Mouse (Mus musculus) ovary, postnatal 14 days (tissue): ENCODE results near the gene Mosmo.
"Not testable (repeated sequence)": the region's sequence is repeated elsewhere in the genome, so short reads cannot be mapped to it uniquely, and the experiment has no call there.

ENCODE experiments used
- DNase-seq: peaks from one replicate; pipeline ENCODE4 v3.0.0; 2022; ENCODE audit warnings: low spot score

Gene Mosmo

DNA sequence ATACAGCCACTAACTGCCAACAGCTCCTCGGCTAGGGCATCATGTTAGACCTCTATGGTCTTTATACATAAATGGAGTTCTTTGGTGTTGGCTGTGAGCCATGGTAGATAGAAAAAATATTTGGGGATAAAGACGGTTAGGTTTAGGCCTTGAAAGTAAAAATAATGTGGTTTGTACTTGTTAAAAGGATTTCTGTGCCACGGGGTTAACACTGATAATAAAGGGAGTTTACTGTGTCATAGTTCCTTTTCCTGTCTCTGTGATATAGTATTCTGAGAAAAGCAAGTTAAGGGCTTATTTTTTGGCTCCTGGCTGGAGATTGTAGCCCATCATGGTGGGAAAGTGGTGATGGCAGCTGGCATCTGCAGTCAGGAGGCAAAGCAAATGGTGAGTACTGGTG is 26.5 kb downstream of the Mosmo start:
- no peak for DNase-seq

DNA sequence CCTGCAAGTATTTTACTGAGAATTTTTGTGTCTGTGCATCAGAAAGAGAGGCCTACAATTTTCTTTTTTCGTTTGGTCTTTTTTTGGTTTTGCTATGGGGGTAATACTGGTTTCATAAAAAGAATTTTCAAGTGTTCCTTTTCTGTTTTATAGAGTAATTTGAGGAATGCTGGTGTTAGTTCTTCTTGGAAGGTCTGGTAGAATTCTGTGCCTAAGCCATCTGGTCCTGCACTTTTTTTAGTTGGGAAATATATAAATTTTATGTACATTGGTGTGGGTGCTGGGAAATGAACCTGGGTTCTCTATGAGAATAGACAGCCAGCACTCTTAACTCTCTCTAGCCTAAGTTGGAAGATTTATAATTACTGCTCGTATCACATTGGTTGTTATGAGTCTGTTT is 34.7 kb downstream of the Mosmo start:
- no peak for DNase-seq

DNA sequence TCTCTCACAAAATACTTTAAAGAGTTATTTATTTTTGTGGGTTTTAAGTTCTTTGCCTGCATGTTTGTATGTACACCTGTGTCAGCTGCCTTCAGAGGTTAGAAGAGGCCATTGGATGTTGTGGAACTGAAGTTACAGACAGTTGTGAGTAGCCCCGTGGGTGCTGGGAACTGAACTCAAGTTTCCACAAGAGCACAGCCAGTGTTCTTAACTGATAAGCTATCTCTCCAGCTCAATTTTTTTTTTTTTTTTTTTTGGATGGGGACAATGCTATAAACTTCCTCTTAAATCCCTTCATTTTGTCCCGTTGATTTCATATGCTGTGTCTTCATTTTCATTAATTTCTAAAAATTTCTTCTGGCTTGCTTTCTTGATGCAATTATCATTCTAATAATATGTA is 35.8 kb downstream of the Mosmo start:
- no peak for DNase-seq

DNA sequence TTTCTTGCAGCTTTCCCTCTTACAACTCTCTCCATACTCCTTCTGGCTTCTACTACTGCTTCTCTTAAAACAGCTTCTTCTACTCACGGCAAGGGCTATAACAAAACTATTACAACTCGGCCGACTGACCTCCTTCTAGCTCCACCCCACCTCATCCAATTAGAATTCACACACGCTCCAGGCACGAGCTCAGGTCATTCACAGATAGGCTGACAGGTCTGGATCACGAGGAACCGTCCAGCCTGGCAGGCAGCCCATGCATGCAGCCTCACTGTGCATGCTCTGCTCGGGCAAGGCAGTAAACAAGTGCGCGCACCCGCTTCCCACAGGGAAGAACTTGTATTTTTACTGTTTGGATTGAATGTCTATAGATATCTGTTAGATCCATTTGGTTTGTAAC is 36.5 kb downstream of the Mosmo start:
- DNase-seq, result not testable (repeated sequence)

DNA sequence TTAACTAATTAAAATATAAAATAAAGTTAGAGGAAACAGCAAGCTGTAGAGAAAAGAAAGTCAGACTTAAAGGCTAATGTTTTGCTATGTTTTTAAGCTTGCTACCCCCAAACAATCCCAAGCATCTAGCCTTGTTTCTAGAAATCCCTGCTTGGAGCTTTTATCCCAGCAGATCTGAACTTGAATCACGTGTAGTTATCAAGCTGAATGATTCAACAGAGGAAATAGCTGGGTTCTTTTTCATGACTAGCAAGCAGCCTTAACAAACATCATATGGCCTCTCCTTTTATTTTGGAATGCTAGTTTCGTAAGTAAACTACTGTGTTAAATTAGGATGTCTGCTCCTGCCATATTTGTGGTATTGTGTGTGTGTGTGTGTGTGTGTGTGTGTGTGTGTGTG is 39.8 kb downstream of the Mosmo start:
- DNase-seq, result no peak

DNA sequence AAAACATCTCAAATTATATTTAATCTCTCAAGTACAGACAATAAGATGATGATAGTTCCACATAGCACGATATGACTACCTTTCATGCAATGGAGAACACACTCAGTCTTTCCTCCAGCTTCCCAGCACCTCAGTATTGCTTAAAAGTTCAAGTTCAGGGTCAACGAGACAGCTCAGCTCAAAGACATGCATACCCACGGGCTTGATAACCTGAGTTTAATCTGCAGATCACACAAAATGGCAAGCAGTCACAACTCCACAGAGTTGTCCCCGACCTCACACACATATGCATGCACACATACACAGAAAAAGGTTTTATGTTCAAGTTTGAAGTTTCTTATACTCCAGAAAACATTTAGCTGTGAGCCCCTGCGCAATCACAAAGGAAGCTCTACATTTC is 43.6 kb downstream of the Mosmo start:
- no peak for DNase-seq

DNA sequence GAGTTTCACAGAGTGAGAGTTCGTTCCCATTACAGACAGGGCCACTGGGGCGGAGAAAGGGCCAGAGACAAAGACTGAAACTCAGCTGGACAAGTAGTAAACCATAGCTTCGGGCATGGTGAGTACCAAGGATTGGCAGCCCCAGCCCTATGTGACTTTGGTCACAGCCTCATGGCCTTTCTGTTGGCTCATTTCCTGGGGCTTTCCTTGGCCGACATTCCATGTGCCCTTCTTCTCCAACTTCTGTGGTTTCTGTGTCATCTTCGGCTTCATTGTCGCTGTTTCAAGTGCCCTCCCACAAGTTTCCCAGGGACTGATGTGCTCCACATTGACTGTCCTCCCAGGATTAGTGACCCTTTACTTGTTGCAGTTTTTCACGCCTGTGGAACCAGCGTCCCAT is 44.0 kb downstream of the Mosmo start:
- DNase-seq, result no peak

DNA sequence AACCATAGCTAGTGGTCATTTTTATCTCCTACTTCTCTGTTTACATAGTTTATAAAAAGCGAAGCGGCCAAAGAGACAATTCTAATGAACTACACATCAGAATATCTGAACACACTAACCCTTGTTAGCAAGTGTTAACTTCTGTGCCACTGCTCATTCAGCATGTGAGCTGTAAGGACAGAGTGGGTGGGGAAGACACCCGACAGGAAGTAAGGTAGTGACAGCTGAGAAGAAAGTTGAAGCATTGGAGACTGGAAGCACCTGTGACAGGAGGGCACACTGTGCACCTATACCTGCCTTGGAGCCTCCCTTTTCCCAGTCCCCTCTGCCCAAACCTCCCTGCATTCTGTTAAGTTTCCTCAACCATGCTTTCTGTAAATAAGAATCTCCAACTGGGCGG is 44.6 kb downstream of the Mosmo start:
- no peak for DNase-seq

DNA sequence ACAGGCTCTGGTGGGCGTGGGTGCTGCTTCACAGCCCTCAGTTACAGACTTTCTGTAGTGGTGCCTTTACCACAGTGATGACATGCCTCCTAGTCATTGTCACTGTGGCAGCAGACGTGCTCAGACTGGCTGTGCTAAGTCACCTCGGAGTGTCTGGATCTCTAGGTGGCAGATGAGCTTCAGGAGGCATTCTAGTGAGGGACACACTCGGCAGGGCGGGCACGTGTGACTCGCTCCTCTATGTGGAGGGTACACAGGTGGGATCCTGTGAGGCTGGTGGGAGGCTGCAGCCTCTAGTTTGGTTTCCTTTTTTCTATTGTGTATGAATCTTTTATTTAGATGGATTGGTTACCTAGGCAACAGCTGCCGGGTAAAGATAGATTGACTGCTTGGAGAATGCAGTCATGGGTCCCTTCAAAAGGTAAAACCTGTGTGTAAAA is 45.4 kb downstream of the Mosmo start:
- no peak for DNase-seq

DNA sequence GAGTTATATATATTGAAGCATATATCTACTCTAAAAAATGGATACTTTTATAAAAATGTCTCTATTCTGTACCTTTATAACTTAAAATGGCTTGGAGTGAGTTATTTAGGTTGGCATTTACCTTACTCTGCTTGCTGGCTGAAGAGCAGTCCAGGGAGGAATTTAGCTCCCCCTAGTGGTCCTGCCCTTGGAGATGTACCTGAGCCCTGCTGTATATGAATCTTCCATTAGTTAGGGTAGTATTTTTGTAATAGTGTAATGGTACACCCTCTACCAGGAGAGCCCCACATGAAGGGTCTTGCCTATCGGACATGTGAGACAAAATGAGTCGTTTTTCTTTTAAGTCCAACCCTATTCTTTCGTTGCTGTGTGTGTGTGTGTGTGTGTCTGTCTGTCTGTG is 50.2 kb downstream of the Mosmo start:
- no peak for DNase-seq

DNA sequence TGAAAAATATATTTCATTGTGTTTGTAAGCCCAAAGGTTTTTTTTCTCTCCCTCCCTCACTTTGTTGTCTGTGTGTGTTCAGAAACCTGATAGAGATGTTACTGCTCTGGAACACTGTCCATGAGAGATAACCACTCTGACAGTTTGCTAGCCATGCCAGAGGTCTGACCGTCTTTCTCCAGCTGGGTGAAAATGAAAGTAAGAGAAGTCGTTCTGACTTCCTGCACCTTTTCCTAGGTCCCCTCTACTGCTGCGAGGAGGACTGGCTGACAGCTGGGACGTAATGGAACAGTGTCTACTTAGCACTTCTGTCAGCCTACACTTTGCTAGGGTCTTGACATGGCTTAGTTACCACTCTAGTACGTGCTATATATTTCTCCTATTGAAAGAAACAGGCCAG is 52.2 kb downstream of the Mosmo start:
- no peak for DNase-seq

DNA sequence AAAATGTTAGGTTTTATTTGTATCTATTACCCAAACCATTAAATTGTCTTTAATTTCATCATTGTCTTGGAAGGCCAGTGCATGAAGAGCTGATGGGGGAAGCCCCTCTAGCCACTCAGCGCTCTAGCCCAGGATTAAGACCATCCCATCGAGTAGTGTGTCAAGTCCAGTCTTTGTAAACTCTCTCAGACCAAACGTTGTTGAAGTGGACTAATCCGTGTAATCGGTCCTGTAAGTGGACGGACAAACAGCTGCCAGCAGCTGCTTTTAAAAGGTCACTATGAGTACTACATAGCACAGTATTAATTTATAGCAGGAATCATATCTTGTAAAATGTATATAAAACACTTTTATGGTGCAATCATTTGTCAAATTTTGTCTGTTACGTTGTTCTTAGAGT is 55.5 kb downstream of the Mosmo start:
- DNase-seq, result no peak

DNA sequence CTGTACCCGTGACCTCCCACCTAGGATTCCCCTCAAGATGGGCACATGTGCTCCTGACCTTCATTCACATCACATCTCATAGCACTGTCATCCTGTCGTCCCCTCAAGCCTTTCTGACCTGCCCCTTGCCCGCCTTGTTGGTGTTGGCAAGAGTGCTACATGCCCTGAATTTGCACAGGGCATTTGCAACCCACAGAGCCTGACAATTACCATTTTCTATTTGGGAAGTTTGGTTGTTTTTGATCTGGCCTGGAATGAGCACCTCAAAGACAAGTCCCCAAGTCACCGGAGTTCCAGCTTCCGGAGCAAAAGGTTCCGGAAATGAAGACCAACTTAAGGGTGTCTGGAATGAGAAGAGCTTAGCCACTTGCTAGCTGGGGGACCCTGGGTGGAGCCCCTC is 61.6 kb downstream of the Mosmo start, which contains the start of gene Vwa3a:
Gene Vwa3a, plus strand, starts transcription at position 301 of the 400 bp plus-strand sequence.
- no peak for DNase-seq

DNA sequence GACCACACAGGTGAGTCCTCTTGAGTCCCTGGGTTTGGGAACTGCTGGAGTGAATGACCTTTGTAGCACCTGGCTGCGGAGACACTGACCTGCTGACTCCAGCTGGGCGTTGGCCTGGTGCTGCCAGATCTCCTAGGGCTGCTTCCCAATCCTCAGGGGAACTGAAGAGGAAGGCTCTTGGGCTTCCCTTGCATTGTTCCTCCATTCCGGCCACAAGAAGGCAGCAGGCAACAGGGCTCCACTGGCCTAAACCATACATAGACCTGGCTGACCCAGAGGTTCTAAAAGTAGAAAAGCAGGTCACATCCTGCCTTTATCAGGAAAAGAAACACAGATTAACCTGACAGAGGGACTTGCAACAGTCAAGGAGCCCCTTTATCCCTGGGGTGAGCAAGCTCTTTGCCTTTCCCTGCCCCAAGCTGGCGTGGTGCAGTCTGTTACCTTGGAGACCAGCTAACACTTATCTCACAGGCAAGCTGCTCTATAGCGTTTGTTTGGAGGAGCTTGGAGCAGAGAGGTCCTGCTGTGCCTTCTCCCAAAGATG is 62.2 kb downstream of the Mosmo start:
- no peak for DNase-seq

DNA sequence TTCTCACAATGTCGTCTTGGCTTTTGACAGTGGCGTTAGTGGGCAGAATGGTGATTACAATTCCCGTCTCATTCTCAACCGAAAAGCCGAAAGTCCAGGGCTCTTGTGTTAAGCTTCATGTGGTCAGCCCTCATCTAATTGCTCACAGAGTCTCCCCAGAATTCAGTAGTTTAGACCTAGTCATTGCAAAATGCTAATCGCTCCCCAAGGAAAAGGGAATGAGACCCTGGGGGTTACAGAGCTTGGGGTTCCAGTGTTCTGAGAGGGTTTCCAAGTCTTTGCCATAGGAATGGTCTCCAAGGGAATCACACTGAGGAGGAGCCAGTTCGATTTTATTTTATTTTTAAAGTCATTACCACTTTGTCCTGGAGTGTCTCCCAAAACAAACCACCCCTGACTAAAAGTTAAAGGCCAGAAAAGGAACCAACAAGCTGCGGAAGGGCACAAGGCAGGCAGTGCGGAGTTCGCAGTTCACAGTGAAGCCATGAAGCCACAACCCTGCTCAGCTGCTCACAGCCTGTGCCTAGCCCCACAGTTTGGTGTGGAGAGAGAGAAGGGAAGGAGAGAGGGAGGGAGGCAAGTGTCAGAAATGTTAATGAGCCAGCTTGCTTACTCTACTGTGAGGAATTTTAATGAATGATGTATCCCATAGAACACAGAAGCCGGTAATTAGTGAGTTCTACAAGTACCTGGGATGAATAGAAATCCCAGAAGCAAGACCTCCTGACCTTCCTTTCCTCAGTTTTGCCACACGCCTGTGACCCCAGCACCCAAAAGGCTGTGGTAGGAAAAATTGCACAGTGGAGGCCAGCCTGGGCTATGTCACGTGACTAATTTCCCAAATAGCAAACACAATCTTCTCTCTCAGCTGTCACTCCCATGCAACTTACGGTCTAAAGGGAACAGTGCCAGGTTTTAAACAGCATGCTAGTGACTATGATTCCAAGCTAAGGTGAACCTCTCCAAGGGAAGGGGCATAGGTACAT is 66.2 kb downstream of the Mosmo start:
- DNase-seq, result no peak

DNA sequence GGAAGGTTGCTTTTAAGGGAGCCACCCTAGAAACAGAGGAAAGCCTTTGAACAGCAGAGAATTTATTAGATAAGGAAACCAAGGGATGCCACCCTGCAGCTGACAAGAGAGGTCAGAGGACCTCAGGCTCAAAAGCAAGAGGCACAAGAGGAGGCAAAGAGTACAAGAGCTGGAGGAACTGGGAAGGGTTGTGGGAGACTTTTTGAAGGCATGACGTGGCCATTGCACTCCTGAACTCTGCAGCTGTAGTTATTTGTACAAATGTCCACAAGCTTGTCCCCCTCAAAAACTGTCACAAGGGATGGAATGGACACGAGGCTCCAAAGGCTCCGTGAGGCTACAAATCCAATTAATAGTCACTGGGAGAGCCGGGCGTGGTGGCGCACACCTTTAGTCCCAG is 67.2 kb downstream of the Mosmo start:
- DNase-seq, result no peak

DNA sequence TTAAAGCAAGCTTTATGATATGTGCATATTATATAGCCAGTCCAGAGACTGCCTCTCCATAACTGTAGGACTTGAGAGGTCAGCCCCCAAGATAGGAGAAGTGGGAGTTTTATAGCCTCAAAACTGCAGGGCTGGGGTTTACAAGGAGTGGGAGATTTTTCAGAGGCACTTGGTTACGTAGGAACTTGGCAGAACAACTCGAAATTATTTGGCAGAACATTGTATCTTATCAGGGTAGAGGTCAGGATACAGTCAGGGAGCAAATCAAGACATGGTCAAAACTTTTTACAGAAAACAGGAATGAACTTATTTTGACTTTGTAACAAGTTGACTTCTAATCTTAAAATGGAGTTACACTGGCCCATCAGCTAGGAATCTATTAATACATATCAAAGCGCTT is 68.6 kb downstream of the Mosmo start:
- no peak for DNase-seq

DNA sequence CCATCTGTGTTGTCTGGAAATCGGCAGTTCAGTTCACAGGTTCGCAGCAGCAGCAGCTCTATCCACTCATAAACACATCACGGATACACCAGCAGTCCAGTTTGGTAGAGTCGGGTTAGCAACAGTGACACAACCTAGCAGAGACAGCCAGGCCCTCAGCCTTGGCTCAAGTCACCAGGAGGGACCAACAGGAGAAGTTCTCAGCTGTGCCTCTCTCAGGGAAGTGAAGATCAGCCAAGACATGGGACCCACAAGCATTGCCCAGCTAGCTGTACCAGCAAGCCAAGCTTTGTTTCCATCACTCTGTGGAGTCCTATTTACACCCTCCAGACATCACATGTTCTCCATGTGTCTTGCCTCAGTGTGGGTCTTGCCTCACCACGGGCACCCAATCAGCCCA is 69.4 kb downstream of the Mosmo start:
- DNase-seq, result no peak

DNA sequence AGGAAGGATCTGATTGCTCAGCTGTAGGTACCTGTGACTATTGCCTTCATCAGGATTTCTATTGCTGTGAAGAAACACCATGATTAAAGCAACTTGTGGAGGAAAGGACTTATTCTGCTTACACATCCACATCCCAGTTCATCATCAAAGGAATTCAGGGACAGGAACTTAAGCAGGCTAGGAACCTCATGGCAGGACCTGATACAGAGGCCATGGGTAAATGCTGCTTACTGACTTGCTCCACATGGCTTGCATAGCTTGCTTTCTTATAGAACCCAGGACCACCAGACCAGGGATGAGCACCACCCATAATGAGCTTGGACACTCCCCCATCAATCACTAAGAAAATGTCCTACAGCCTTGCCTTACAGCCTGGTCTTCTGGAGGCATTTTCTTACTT is 71.1 kb downstream of the Mosmo start:
- no peak for DNase-seq

DNA sequence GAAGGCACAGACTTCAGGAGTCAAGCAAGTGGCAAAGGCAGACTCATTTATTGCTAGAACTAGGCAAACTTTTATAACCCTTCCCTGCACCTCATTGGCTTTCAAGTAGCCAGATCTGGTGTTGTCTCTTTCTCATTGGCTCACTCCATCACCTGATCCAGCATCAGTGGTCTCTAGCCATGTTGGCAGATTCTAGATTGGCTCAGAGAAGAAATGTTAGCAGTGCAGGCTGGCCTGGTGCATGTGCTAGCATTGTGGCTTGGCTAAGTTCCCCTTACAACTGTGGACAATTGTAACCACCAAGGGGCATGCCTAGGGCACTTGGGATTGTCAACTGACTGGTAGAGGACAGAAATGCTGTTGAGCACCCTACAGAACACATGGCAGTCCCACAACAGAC is 73.9 kb downstream of the Mosmo start:
- DNase-seq, result no peak

DNA sequence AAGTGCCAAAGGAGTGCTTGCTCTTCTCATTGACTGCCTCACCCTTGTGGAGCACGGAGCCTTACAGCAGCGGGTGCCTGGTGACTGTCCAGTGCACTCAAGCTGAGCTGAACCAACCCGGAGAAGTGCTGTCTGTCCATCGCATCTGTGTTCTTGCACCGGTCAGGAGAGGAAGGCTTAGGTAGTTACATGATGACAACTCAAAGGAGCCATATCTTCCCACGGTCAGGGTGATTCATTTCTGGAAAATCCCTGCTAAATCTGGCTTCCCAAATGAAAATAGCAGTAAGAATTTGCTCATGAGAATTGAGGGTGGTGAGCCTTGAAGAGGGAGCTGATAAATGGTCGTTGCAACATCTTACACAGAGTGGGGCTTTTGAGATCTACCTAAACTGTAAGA is 74.5 kb downstream of the Mosmo start:
- DNase-seq, result no peak

DNA sequence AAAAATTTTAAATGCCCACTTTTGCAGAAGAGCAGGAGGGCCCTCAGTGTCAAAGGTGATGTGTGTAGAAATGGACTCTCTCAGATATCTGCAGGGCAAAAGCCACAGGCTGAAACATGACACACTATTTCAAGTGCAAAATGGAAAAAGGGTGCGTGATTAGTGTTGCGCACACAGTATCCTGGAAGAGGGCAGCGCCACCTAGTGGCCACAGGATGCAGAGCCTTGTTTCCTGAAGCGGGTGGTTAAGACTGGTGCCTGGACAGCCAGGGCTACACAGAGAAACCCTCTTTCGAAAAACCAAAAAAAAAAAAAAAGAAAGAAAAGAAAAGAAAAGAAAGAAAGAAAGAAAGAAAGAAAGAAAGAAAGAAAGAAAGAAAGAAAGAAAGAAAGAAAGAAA is 77.3 kb downstream of the Mosmo start:
- peak; percentile 70 for DNase-seq

DNA sequence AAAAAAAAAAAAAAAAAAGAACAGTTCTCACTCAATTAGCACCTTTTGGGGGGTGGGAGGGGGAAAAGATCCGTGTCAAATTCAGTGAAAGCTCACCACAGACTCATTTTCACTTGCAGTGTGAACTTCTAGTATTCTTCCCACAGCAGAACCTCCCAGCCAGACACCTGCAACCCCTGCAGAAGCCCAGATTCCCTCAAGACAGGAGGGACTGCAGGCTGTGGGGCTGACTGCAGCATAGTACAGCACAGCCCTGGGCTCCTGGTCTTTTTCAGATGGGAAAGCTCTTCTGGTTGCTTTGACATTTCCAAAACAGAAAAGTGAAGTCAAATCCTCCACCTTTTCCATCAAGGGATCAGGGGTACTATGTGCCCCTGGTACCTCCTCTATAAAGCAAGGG is 90.0 kb downstream of the Mosmo start:
- no peak for DNase-seq

DNA sequence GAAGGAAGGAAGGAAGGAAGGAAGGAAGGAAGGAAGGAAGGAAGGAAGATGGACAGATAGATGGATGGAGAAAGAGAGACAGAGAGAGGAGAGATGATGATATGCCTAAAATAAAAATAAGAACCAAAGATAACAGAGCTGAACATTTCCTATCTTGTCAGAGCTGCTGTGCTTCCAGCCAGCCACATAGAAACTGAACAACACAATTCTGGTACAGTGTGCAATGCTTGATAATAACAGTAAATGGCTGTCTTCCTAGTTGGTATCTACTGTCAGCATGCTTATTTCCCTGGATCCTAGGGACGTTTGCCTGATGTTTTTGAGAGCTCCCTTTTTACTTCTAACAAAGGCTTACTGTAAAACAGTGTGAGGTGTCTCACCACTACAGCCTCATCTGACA is 94.0 kb downstream of the Mosmo start:
- DNase-seq, result no peak
